Mouse (Mus musculus): Measurements from ENCODE around the gene Gatd1.
"Not testable (repeated sequence)": the region's sequence is repeated elsewhere in the genome, so short reads cannot be mapped to it uniquely, and the experiment has no call there.

The Gatd1 gene

DNA sequence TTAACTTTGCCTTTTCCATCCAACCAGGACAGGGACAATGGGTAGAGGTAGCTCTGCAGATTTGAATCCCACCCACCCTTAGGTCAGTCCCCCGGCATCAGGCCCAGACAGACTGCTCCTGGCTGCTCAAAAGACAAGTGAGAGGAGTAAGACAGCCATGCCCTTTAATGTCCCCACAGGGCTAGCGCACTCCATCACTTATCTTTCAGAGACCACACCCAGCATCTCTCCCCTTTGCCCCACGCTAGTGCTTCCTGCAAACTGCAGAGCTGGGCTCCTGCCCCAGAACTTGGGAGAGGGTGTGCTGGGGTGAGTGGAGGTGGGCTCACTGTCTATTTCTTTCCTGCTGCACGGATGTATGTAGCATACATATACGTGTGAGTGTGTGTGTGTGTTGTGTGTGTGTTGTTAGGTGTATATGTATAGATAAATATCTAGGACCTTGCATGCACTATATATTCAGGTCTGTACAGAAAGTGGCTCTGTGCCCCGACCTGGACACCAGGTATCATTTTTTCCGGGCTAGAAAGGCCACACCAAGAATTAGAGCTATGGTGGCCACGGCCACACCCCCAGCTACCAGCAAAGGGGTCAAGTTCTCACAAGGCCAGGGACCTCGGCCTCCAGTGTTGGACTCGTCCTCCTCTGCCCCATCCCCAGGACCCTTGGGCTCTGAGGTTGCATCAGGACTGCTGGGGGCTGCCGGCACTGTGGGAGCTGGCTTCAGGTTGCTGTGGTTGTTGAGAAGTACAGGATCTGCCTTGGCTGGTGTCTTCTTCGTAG is 13.2 kb upstream of the Gatd1 start:
- DNase-seq (ENCODE audit: low spot score), result no peak

DNA sequence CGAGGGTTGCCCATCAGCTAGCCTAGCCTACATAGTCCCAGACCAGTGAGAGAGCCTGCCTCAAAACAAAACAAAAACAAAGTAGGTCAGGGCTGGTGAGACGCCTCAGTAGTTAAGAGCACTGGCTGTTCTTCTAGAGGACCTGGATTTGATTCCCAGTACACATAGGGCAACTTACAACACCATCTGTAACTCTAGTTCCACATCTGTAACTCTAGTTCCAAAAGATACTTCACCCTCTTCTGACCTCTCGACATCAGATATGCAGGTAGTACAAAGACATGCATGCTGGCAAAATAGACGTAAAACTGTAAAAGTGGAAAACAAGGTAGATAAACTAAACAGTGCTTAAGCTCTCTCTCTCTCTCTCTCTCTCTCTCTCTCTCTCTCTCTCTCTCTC is 9.9 kb upstream of the Gatd1 start:
- DNase-seq (ENCODE audit: low spot score), result no peak

DNA sequence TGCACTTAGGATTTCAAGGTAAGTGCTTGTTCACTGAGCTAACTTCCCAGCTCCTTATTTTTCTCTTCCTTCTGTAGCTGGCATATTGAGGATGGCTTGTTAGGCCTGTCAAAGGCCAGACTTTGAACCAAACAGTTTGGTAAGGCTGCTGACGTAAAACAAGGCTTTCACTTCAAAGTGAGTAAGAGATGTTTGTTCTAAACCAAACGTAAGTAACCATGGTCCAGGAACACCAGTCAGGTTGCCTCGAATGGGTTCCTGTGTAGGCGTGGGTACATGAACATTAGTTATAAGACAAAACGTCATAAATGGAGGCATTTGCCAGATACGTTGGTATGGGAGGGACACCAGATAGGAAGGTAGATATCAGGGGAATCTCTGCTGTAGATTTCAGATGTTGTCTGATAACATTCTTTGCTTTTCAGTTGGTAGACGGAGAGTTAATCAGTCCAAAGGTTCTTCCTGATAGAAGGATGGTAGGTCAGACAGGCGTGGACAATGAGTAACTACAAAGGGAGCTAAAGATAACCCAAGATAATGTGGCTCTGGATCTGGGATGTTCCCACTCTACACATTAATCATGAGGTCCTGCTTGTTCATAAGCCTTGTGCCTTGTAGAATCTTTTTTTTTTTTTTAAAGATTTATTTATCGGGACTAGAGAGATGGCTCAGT is 6.2 kb upstream of the Gatd1 start:
- no peak for DNase-seq (ENCODE audit: low spot score)

DNA sequence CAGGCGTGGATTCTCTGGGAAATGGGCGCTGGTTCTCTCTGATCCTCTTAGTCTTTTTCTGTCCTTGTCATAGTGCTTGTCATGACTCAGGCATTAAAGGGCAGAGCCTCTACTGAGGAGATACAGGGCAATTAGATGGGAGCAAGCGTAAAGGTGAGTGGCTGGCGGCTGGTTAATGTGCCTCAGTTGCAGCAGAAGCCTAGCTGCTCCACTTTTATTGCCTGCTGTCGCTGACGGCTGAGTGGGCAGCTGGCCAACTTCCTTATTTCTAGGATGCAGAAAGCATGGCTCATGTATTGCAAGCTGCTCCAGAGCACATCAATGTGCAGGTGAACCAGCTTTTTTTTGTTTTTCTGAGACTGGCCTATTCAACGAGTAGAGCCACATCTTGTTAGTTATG is 5.0 kb upstream of the Gatd1 start:
- DNase-seq (ENCODE audit: low spot score), result no peak

DNA sequence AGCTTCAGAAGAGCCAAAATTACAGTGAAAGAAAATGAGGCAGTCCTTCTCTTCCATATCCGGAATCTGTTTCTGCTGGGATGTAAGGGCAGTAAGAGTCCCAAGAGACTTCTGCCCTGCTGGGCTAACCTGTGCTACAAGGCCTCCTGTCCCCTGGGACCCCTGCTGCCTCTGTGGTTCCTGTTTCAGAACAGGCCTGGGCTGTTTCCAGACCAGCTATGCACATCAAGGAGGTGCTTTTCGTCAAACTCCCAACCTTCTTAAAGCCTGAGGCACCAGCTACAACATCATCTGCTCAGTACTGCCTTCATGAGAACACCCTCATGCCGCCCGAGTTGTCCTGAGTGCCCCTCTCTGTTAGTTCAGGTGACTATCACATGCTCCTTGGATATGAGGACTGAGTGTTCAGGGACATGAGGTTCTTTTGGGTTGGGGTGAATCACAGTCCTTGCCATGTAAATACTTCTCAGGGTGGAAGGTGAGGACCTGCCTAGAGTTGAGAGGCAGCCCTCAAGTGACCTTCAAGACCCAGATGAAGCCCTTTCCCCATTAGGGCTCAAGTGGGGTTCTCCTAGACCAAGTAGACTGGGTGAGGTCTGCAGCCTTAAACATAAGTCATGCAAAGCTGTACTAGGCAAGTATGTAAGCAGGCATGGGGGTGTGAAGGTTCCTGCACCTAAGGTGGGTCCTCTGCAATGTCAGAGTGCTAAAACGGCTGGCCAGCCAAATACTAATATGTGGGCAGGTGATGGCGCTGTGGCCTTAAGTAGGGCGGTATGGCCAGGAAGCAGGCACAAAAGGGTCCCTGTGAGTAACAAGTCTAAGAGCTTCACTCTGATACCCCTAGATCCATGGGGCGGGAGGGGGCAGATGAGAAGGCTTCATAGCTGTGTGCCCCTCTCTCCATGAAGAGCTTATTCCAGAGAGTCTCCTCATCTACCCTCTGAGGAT is 4.1 kb upstream of the Gatd1 start:
- no peak for DNase-seq (ENCODE audit: low spot score)

DNA sequence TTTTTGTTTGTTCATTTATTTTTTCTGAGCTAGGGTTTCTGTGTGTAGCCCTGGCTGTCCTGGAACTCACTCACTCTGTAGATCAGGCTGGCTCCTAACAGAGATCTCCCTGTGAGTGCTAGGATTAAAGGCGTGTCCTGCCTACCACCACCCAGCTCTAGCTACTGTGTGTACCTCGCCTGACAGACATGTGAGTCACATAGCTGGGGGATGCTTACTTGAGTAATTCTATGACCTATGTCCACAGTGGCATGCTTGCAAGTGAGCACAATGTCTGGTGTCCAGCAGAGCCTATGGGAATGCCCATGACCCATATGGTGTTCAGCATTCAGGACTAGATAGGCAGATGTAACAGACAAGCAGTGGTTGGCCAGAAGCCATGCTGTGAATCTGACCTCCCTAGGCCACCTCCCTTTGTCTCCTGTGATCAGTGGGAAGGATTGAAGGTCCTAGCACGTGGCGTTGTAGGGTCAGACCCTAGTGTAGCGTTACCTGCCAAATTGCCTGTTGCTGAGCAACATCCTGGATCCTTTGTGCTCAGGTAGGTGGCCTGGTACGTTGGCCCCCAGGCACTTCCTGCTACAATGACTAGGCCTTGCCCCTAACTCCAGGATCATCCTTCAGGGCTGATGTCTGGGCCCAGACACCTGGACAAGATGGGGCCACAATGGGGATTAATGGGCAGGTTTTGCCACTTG is 2.4 kb upstream of the Gatd1 start:
- no peak for DNase-seq (ENCODE audit: low spot score)

DNA sequence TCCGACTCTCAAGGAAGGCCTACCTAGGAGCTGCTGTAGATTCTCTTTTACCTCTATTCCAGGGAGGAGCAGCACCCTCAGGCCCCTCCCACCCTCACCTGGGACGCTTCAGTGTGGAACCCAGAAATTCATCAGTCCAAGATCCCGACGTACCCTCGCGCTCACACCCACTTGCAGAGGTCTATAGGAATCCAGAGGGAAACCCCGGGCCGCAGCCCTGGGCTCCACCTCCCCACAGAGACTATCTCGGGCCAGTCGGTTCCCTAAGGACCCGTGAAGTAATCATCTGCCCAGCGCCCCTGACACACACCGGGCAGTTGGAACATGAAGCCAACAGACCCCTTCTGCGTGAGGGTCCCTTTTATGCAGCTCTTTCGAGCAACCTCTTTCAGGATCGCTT is 605 bp downstream of the Gatd1 start:
- no peak for DNase-seq (ENCODE audit: low spot score)

DNA sequence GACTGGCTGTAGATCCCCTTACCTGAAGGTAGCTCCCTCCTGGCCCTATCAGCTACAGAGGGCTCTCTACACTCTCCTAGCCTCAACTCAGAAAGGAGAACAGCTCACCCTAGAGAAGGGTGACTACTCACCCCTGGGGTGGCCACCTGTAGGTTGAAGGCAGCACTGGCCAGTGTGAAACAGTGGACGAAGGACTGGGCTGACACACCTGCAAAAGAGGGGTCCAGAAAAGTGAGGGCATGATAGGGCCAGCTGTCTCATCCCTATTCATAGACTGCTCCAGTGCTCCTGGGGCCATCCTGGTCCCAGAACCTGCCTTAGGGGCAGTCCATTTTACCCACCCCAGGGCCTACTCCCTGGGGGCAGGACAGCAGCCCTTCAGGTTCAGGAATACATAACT is 2.3 kb downstream of the Gatd1 start:
- DNase-seq (ENCODE audit: low spot score), result no peak

DNA sequence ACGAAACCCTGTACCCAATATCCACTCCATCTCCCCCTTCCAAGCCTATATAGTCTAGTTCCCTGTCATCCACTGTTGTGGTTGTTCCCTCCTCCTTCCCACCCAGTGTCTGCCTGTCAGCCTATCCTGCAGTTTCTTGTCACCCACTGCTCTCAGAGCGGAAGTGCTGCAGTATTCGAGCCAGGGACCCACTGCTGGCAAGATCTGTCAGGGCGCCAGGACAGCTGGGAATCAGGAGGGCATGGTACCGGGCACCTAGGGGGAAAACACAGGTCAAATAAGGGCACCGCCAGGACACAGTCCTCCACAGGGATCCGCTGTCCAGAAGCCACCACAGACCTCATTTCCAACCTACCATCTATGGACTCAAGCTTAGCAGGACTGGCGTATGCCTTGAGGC is 3.3 kb downstream of the Gatd1 start:
- DNase-seq (ENCODE audit: low spot score), result no peak

DNA sequence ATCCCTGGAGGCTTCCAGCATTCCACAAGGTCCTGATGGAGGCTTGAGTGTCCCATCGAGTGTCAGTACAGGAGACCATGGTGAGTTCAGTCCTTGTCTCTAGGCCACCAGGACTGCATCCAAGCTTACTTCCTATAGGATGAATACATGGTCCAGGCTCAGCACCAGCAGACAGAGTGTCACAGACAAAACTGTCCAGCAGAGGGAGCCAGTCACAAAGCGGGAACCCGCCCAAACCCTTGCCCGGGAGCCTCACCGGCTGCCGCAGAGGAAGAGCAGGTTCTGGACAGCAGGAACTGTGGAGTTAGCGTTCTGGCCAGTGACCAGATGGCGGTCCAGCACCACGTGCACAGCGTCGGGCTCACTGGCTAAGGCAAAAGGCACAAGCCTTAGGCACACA is 5.1 kb downstream of the Gatd1 start:
- peak; percentile 87 for DNase-seq (ENCODE audit: low spot score)

DNA sequence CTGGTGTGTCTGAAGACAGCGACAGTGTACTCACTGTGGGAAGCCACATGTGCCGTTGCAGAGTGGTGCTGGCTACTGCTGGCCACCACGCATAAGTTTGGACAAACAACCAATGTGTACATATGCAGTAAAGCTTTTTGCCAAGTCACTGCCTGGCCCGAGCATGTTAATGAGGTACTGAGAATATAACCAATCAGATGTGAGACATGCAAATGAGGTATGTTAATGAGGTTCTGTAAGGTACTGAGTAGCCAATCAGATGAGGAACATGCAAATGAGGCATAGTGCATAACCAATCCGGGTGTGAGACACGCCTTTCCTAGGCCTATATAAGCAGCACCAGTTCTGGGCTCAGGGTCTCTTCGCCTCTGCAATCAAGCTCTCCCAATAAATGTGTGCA is 6.3 kb downstream of the Gatd1 start:
- not testable (repeated sequence) for DNase-seq (ENCODE audit: low spot score)

DNA sequence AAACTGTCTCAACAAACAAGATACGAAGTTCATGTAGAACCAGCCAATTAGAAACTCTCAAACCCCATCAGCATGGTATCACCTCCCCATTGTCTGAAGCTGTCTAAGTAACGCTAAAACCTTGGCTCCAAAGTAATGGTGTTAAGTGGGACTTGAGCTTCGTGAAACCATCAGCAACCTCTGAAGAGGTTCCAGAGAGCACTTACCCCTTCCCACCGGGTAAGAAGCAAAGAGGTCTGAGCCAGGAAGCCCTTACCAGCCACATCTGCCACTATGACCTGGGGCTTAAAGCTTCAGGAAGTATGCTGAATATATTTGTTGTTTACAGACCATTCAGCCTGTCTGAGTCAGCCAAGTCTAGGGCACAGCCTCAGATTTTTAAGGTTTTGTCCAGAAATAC is 8.5 kb downstream of the Gatd1 start:
- DNase-seq (ENCODE audit: low spot score), result no peak

DNA sequence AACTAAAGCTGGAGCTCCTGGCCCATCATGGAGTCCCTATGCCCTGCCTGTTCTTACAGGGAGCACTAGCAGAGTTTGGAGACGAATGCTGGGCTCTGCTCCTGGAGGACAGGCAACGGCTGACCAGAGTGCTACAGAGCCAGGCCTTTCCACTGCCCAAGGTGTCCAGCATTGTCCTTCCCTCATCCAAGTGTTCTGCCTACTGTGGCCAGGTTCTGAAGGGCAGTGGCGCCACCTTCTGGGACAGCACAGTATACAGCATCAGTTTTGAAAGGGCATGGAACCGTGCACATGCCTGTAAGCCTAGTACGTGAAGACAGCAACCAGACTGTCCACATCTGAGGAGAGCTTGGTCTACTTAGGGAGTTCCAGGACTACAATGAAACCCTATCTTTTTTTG is 10.6 kb downstream of the Gatd1 start:
- DNase-seq (ENCODE audit: low spot score), result no peak

DNA sequence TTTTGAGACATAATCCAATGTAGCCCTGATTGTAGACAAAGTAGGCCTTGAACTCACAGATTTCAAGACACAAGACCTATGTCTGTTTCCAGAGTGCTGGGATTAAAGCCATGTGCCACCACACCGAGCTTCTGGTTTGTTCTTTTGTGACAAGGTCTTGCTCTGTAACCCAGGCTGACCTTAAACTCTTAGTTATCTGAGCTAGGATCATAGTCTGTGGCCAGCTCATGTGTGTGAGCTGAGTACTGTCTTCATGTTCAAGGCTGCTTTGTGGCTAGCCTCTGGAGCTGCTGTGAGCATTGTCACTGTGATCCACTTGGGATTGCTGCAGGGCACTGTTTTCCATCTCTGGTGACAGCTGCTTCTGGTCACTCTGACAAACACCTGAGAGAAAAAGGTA is 18.6 kb downstream of the Gatd1 start:
- no peak for DNase-seq (ENCODE audit: low spot score)

DNA sequence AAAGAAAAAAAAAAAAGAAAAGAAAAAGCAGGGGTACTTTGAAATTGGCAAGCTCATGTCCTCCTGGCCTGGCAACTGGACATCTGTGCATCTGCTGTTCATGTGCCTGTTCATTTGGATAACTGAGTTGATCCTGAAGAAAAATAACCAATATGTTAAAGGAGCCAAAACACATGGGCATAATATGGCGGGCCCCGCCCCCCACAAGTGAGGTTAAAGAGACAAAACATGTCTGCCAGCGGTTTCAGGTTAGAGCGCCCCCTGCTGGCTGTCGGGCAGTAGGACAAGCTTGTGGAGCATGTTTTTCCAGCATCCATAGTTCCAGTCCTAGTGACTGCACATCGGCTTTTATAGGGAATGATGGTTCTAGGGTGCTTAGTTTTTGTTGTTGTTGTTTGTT is 19.2 kb downstream of the Gatd1 start:
- DNase-seq (ENCODE audit: low spot score), result peak; percentile 60

DNA sequence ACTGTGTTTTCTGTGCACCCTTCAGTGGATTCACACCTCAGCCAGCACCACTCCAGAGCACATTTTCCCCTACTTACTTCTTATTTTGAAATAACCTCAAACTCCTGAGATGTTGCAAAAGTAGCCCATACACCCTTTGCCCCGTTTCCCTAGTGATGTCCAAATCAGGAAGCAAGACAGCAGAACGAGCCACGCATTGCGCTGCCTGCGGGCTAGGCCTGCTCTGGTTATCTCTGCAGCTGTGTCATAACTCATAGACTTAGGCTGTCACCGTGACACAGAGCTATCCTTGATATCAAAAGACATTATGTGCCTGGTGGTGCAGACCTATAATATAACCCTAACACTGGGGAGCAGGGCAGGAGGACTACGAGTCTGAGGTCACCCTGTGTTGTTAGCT is 19.8 kb downstream of the Gatd1 start:
- no peak for DNase-seq (ENCODE audit: low spot score)

DNA sequence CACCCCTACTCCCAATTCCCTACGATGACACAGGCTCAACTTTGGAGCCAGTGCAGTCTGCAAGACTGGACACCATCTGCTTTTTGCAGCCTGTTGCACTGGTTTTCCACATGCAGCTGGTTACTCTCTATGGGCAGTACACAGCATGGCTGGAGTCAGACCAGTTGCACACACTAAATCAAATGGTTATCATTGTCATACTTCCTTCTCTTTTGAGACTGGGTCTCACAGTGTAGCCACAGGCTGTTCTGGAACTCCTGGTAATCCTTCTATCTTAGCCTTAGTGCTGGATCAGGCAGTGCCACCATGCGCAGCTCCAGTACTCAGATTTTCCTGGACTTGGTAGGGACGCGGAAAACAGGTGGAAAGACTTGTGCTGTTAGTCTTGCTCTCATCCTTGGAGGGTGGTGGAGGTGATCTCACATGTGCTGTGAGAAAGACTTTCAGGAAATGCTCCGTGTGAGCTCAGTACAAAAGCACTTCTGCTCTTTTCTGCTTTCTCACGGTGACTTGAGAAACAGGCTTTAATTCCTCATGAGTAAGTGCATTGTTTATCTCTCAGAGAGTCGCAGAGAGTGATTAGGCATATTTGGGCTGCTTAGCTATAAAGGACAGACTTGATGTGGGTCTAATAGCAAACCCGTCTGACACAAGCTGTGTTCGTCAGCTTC is 21.2 kb downstream of the Gatd1 start:
- no peak for DNase-seq (ENCODE audit: low spot score)

DNA sequence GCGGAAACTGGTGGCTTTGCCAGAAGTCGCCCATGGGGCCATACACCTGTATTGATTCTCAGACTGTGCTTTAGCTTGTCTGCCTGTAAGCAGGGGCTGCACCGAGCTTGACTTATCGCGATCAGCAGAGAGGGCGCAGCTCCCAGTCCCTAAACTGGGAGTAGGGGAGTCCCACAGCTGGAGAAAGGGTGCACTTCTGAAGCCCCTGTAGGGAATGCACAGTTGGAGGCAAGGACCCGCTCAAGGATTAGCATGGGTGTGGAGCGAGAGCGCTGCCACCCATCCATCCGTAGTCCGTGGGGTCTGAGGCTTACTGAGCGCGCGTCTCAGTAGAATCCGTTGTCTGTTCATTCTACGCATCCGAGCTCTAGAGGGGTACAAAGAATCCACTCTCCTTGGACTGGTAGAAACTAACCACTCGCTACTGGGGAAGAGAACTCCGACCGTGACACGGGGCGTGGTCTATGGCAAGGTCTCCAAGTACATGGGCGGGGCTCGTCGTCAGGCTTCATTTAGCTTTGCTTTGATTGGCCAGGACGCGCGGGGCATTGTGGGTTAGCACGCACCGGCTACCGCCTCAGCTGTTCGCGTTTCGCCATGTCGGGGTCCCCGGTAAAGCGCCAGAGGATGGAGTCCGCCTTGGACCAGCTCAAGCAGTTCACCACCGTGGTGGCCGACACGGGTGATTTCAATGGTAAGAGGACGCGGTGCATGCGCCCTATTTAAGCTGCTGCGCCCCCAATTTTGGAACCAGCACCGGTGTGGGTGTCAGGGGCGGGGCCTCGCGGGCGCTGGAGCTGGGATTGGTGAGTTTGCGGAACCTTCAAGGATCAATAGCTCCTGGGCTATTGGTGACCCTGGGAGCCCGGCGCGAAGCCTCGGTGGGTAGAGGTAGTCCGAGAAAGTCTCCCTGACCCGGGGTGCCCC is 22.0 kb downstream of the Gatd1 start, which contains the start of gene Taldo1:
TSS of gene Taldo1 (plus strand) at position 575 of the 927 bp plus-strand sequence.
- peak; percentile 97 for DNase-seq (ENCODE audit: low spot score)

DNA sequence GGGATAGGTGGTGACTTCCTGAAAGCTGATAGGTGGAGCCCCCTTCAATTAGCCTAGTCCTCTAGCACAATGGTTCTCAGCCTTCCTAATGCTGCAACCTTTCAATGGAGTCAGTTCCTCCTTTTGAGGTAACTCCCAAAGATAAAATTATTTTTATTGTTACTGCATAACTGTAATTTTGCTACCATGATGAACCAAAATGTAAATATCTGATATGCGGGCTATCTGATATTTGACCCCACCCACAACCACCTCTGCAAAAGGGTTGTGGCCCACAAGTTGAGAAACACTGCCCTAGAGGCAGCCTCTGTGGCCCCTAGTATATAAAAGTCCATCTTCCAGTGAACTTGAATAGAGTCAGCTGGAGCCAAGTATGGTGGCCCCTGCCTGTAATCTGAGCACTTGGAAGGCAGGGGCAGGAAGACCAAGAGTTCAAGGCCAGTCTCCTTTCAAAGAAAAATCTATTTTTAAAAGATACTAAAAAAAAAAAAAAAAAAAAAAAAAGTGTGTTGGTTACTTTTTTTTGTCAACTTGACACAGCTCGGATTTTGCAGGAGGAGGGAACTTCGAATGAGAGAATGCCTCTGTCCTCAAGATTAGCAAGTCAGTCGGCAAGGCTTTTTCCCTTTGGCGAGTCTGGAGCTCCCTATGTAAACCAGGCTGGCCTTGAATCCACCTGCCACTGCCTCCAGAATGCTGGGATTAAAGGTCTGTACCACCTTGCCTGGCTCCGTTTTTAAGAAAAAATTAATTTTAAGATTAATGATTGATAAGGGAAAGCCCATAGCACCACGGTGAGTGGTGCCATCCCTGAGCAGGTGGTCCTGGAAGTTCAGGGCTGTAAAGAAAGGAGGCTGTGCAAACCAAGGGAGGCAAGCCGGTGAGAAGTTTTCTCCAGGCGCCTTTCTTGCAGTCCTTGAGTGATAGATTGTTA is 23.3 kb downstream of the Gatd1 start:
- DNase-seq (ENCODE audit: low spot score), result no peak
